Mouse (Mus musculus) CH12F3 (cell line): Measurements from ENCODE around the gene Adam25.
"Not testable (repeated sequence)": the region's sequence is repeated elsewhere in the genome, so short reads cannot be mapped to it uniquely, and the experiment has no call there.

Experiments used
- in situ Hi-C: fragments of 300-500 bp; cut with MboI; formaldehyde crosslinking; loops from 2 replicates; pipeline ENCODE4 v1.14.3; 2020; ENCODE audit warnings: low sequenced_read_pairs

The Adam25 gene

DNA sequence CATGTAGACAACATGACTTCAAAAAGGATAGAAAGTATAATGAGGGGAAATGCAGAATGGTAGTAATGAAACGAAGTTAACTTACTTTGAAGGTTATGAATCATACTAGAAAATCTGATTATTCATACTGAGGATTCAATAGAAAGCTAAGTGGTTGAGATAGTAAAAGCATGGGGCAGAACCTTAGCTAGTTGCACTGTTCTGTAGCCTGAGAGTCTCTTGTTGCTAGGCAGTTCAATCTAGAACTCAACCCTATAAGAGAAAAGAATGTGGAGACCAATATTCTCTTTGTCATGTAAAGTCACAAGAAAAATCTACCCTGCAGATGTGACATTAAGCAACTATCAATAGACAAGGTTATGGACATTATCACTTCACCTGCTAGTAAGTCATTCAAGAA, at the start of gene Adam25:
TSS of gene Adam25 (plus strand) at position 301 of the 400 bp plus-strand sequence.
- in situ Hi-C loops, result not testable (repeated sequence)

DNA sequence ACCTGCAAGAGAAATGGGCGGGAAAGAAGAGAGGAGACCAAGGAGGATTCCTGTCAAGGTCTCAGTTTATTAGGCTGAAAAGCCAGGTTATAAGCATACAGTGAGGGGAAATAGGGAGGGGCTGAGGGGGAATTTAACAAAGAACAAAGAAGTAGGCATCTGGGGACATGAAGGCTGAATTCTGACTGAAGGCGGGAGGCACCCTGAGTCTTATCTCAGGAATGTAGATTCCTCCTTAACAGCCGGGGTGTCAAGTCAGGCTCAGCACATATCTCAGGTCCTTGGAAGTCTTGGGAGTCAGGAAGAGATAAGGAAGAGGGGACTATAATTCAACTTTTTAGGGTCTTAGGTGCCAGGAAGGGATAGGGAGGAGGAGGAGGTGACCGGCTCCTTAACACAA, 36.6 kb upstream of the Adam25 start:
- in situ Hi-C loops, result not testable (repeated sequence)

DNA sequence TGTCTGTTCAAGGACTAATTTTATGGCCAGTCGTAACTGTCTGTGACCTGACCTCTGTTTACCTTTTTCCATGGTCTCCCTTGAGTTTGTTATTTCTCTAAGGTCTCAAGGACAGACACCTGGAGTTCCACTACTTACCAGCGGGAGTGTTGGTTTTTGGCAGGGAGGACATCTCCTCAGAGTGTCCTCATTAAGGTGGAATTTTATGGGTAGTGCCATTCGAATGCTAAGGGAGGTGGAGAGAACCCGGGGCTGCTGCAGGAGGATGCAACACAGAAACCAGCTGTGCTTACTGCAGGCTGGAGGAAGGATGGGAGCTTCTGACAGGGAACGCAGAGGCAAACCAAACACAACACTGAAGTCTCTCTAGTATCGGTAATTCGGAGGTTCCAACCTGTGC, 36.0 kb upstream of the Adam25 start:
- in situ Hi-C loops, result no loop called here

DNA sequence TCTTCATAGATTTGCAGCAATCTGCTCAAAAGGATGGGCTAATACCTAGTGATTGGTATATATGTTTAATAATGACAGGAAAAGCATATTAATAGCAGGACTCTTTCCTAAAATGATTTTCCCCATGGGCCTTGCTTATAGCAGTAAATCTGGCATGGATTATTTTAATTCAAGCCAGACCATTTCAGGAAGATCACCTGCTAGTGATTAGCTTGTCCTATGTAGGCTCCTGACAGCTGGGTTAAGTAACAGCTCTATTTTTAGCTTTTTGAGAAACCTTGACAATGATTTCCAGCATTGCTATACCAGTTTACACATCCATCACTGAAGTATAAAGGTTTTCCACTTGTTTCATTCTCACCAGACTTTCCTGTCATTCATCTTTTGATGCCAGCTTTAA, 31.3 kb downstream of the Adam25 start:
- in situ Hi-C loops, result no loop called here

DNA sequence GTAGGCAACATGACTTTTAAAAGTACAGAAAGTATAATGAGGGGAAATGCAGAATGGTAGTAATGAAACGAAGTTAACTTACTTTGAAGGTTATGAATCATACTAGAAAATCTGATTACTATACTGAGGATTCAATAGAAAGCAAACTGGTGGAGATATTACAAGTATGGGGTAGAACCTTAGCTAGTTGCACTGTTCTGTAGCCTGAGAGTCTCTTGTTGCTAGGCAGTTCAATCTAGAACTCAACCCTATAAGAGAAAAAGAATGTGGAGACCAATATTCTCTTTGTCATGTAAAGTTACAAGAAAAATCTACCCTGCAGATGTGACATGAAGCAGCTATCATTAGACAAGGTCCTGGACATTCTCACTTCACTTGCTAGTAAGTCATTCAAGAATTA, 41.0 kb downstream of the Adam25 start, which contains the start of gene Adam20:
TSS of gene Adam20 (plus strand) at position 301 of the 400 bp plus-strand sequence.
- in situ Hi-C loops, result not testable (repeated sequence)

DNA sequence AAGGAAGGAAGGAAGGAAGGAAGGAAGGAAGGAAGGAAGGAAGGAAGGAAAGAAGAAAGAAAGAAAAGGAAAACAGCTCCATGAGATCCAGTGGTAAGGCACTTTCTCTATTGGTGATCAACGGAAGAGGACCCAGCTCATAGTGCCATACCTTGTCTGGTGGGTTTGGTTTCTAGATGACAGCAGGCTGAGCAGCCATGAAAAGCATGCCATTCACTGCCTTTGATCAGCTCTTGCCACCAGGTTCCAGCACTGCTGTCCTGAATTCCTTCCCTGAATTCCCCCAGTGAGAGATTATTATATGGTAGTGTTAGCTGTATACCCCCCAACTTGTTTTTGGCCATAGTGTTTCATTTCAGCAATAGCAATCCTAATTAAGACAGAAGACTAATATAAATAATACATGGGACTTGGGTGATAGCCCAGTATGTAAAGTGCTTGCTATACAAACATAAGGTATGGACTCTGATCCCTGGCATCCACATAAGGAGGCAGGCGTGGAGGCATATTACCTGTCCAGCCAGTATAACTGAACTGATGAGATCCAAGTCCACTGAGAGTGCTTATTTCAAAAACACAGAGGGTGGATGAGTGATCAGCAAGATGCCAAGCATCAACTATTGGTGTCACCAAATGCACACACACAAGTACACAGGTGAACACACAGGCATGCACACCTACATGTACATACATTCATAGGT, 51.5 kb downstream of the Adam25 start:
- in situ Hi-C loops, result no loop called here
